8 mouse cellular contexts compared by ENCODE assay signal in genomic region chr10:81322444-81322843, GRCm38 (mm10). TPM values are rescaled to one million over a fixed set of nuclear protein-coding genes. Genes with fewer than 3 reads are reported as not detected.
A peak's percentile ranks its signal among the peaks of the same experiment; 100 is the strongest.
DNase-seq lines count a peak whose midpoint lies in the region; ATAC-seq and TF ChIP-seq lines count a peak whose summit lies in the region.

No protein-coding gene starts in this region.

- no peaks in the 10 kb centered on the region for H3K27me3 ChIP-seq in lung, embryonic 15.5 days
- H3K27me3 ChIP-seq in embryonic facial prominence, embryonic 12.5 days = no peaks in the 10 kb centered on the region
- H3K27me3 ChIP-seq in liver, embryonic 15.5 days = no peaks in the 10 kb centered on the region

- peak overlapping the region; percentile 88; the same call in 1 of the 2 replicates for H3K9ac ChIP-seq in lung, embryonic 15.5 days
- no peak overlapping the region for H3K9ac ChIP-seq in embryonic facial prominence, embryonic 12.5 days
- H3K9ac ChIP-seq in liver, embryonic 15.5 days = peak overlapping the region; percentile 95

- DNase-seq in gastrocnemius, adult 2 months = no peak
- DNase-seq in gastrocnemius, postnatal 36 days = no peak
- no peak for DNase-seq in lung, adult 2 months
- DNase-seq in frontal cortex, postnatal 25 days (ENCODE audit: low spot score in 2 of 2) = no peak

- no peak for ATAC-seq in lung, embryonic 15.5 days (ENCODE audit: borderline replicate concordance, extremely low read depth, low FRiP score, low TSS enrichment)
- no peak for ATAC-seq in embryonic facial prominence, embryonic 12.5 days (ENCODE audit: insufficient number of reproducible peaks, insufficient read depth, low FRiP score, low TSS enrichment)
- ATAC-seq in liver, embryonic 15.5 days (ENCODE audit: insufficient read depth) = no peak
- no peak for ATAC-seq in megakaryocyte-erythroid progenitor cell, adult 5-6 weeks (replicated peaks; ENCODE audit: low FRiP score, low TSS enrichment, poor library complexity, severe bottlenecking)

- no peak for TF ChIP-seq CTCF in gastrocnemius, adult 2 months (IDR thresholded peaks at IDR 0.05)
- TF ChIP-seq CTCF in lung, adult 2 months (IDR thresholded peaks at IDR 0.05; ENCODE audit: insufficient read depth, low read length) = no peak

- H3K4me1 ChIP-seq in lung, embryonic 15.5 days = peaks cover 38% of the 10 kb centered on the region
- H3K4me1 ChIP-seq in lung, adult 2 months (ENCODE audit: control insufficient read depth, insufficient read depth, low read length) = peaks cover 11% of the 10 kb centered on the region; the same call in 1 of the 2 replicates
- H3K4me1 ChIP-seq in embryonic facial prominence, embryonic 12.5 days = peaks cover 24% of the 10 kb centered on the region
- H3K4me1 ChIP-seq in liver, embryonic 15.5 days (replicated peaks) = peaks cover 57% of the 10 kb centered on the region

- H3K27ac ChIP-seq in gastrocnemius, adult 2 months = no peak overlapping the region
- no peak overlapping the region for H3K27ac ChIP-seq in lung, embryonic 15.5 days
- no peak overlapping the region for H3K27ac ChIP-seq in embryonic facial prominence, embryonic 12.5 days
- H3K27ac ChIP-seq in liver, embryonic 15.5 days (replicated peaks) = 0 out of 2 replicates have a peak overlapping the region, but pooled peaks have one; percentile 92

- no peaks in the 10 kb centered on the region for H3K9me3 ChIP-seq in lung, embryonic 15.5 days
- no peaks in the 10 kb centered on the region for H3K9me3 ChIP-seq in embryonic facial prominence, embryonic 12.5 days
- no peaks in the 10 kb centered on the region for H3K9me3 ChIP-seq in liver, embryonic 15.5 days (replicated peaks)

- H3K4me2 ChIP-seq in lung, embryonic 15.5 days = peak overlapping the region; percentile 76
- H3K4me2 ChIP-seq in embryonic facial prominence, embryonic 12.5 days (replicated peaks) = peak overlapping the region; percentile 82
- H3K4me2 ChIP-seq in liver, embryonic 15.5 days = peak overlapping the region; percentile 87

- 87% methylated on average over 27 of the region's 27 CpGs for WGBS in lung, embryonic 15.5 days
- 88% methylated on average over 27 of the region's 27 CpGs for WGBS in lung, adult 2 months
- WGBS in embryonic facial prominence, embryonic 12.5 days = 96% methylated on average over 27 of the region's 27 CpGs
- WGBS in liver, embryonic 15.5 days (ENCODE audit: insufficient replicate concordance) = 91% methylated on average over 27 of the region's 27 CpGs

- intact Hi-C loops in gastrocnemius, adult 2 months (cut with DNase I) = loop anchor here (2.0 kb wide), 1 partner anchor 26 kb away; no protein-coding TSS in a partner anchor
- intact Hi-C loops in gastrocnemius, postnatal 36 days (cut with DNase I) = no loop called here

- no peak for TF ChIP-seq POLR2A in lung, adult 2 months (IDR thresholded peaks at IDR 0.05; ENCODE audit: borderline replicate concordance, extremely low read depth, low read depth, low read length)

- H3K36me3 ChIP-seq in lung, embryonic 15.5 days = peaks cover 59% of the 10 kb centered on the region
- H3K36me3 ChIP-seq in embryonic facial prominence, embryonic 12.5 days = peaks cover 67% of the 10 kb centered on the region
- peaks cover 64% of the 10 kb centered on the region for H3K36me3 ChIP-seq in liver, embryonic 15.5 days (replicated peaks)

- peak overlapping the region; percentile 98 for H3K4me3 ChIP-seq in gastrocnemius, adult 2 months
- no peak overlapping the region; the same call in 1 of the 2 replicates for H3K4me3 ChIP-seq in lung, embryonic 15.5 days
- no peak overlapping the region for H3K4me3 ChIP-seq in lung, adult 2 months (replicated peaks; ENCODE audit: extremely low read depth, low read depth, low read length)
- H3K4me3 ChIP-seq in embryonic facial prominence, embryonic 12.5 days = 0 out of 2 replicates have a peak overlapping the region, but pooled peaks have one; percentile 84
- peak overlapping the region; percentile 94 for H3K4me3 ChIP-seq in liver, embryonic 15.5 days (replicated peaks)

RNA-seq across cellular contexts. Expression of gene Cactin, which starts 1.5 kb away (rescaled TPM):
- 10 to 100 TPM in 1 of 2 experiments, 1 to 10 TPM in 1; 8.5 to 11.5 TPM for total RNA-seq in gastrocnemius, adult 2 months (2021)
- total RNA-seq in gastrocnemius, postnatal 36 days (2021) = 10 to 100 TPM in 1 of 2 experiments, 1 to 10 TPM in 1; 7.6 to 10.2 TPM
- 48.4 and 49.9 TPM in 2 replicates for polyA plus RNA-seq in lung, embryonic 15.5 days (2015; fragmentation: Nextera tagmentation; extraction: Ambion mirVana)
- polyA plus RNA-seq in lung, adult 2 months (2012; rRNA removed) = 30.5 and 36.7 TPM in 2 replicates
- polyA plus RNA-seq in embryonic facial prominence, embryonic 12.5 days (2016; fragmentation: Nextera tagmentation; extraction: Ambion mirVana) = 61.0 and 62.2 TPM in 2 replicates
- 24.3 and 29.5 TPM in 2 replicates for polyA plus RNA-seq in liver, embryonic 15.5 days (2015; fragmentation: Nextera tagmentation; extraction: Ambion mirVana)
- total RNA-seq in megakaryocyte-erythroid progenitor cell, adult 5-6 weeks (2014; fragmentation: Nextera tagmentation) = 26.4 and 46.2 TPM in 2 replicates
- total RNA-seq in megakaryocyte-erythroid progenitor cell, adult 5-6 weeks (2017) = 30.4 and 33.4 TPM in 2 replicates

RNA-seq across cellular contexts. Expression of gene Tbxa2r, which starts 6.1 kb away (rescaled TPM):
- total RNA-seq in gastrocnemius, adult 2 months (2021) = under 1 TPM; 0.43 to 0.75 TPM
- total RNA-seq in gastrocnemius, postnatal 36 days (2021) = under 1 TPM; 0.87 to 0.99 TPM
- polyA plus RNA-seq in lung, embryonic 15.5 days (2015; fragmentation: Nextera tagmentation; extraction: Ambion mirVana) = 17.8 and 18.3 TPM in 2 replicates
- polyA plus RNA-seq in lung, adult 2 months (2012; rRNA removed) = 39.9 and 44.0 TPM in 2 replicates
- 2.8 and 3.1 TPM in 2 replicates for polyA plus RNA-seq in embryonic facial prominence, embryonic 12.5 days (2016; fragmentation: Nextera tagmentation; extraction: Ambion mirVana)
- polyA plus RNA-seq in liver, embryonic 15.5 days (2015; fragmentation: Nextera tagmentation; extraction: Ambion mirVana) = 4.0 and 5.0 TPM in 2 replicates
- total RNA-seq in megakaryocyte-erythroid progenitor cell, adult 5-6 weeks (2014; fragmentation: Nextera tagmentation) = 0.66 and 2.3 TPM in 2 replicates
- total RNA-seq in megakaryocyte-erythroid progenitor cell, adult 5-6 weeks (2017) = 0.52 TPM in 1 of 2 replicates, not detected in the other

RNA-seq across cellular contexts. Expression of gene Gipc3, which starts 20.6 kb away (rescaled TPM):
- 1 to 10 TPM in 1 of 2 experiments, under 1 TPM in 1; 0.69 to 1.3 TPM for total RNA-seq in gastrocnemius, adult 2 months (2021)
- 1 to 10 TPM; 1.1 to 1.3 TPM for total RNA-seq in gastrocnemius, postnatal 36 days (2021)
- polyA plus RNA-seq in lung, embryonic 15.5 days (2015; fragmentation: Nextera tagmentation; extraction: Ambion mirVana) = 0.07 and 0.10 TPM in 2 replicates
- polyA plus RNA-seq in lung, adult 2 months (2012; rRNA removed) = 10.3 and 11.2 TPM in 2 replicates
- not detected in 2 replicates for polyA plus RNA-seq in embryonic facial prominence, embryonic 12.5 days (2016; fragmentation: Nextera tagmentation; extraction: Ambion mirVana)
- polyA plus RNA-seq in liver, embryonic 15.5 days (2015; fragmentation: Nextera tagmentation; extraction: Ambion mirVana) = not detected in 2 replicates
- total RNA-seq in megakaryocyte-erythroid progenitor cell, adult 5-6 weeks (2014; fragmentation: Nextera tagmentation) = not detected in 2 replicates
- not detected in 2 replicates for total RNA-seq in megakaryocyte-erythroid progenitor cell, adult 5-6 weeks (2017)

RNA-seq across cellular contexts. Expression of gene Hmg20b, which starts 27.8 kb away (rescaled TPM):
- total RNA-seq in gastrocnemius, adult 2 months (2021) = 10 to 100 TPM; 22.9 to 28.2 TPM
- 10 to 100 TPM; 19.7 to 20.9 TPM for total RNA-seq in gastrocnemius, postnatal 36 days (2021)
- polyA plus RNA-seq in lung, embryonic 15.5 days (2015; fragmentation: Nextera tagmentation; extraction: Ambion mirVana) = 91.2 and 92.5 TPM in 2 replicates
- 106 and 134 TPM in 2 replicates for polyA plus RNA-seq in lung, adult 2 months (2012; rRNA removed)
- polyA plus RNA-seq in embryonic facial prominence, embryonic 12.5 days (2016; fragmentation: Nextera tagmentation; extraction: Ambion mirVana) = 130 and 132 TPM in 2 replicates
- polyA plus RNA-seq in liver, embryonic 15.5 days (2015; fragmentation: Nextera tagmentation; extraction: Ambion mirVana) = 22.3 and 22.6 TPM in 2 replicates
- total RNA-seq in megakaryocyte-erythroid progenitor cell, adult 5-6 weeks (2014; fragmentation: Nextera tagmentation) = 25.7 and 37.6 TPM in 2 replicates
- 44.2 and 61.1 TPM in 2 replicates for total RNA-seq in megakaryocyte-erythroid progenitor cell, adult 5-6 weeks (2017)

RNA-seq across cellular contexts. Expression of gene Pip5k1c, which starts 29.7 kb away (rescaled TPM):
- total RNA-seq in gastrocnemius, adult 2 months (2021) = 10 to 100 TPM; 20.7 to 25.0 TPM
- total RNA-seq in gastrocnemius, postnatal 36 days (2021) = 10 to 100 TPM; 21.4 to 23.2 TPM
- polyA plus RNA-seq in lung, embryonic 15.5 days (2015; fragmentation: Nextera tagmentation; extraction: Ambion mirVana) = 45.4 and 47.0 TPM in 2 replicates
- polyA plus RNA-seq in lung, adult 2 months (2012; rRNA removed) = 103 and 104 TPM in 2 replicates
- polyA plus RNA-seq in embryonic facial prominence, embryonic 12.5 days (2016; fragmentation: Nextera tagmentation; extraction: Ambion mirVana) = 70.1 and 75.3 TPM in 2 replicates
- 13.4 and 15.2 TPM in 2 replicates for polyA plus RNA-seq in liver, embryonic 15.5 days (2015; fragmentation: Nextera tagmentation; extraction: Ambion mirVana)
- 40.4 and 51.0 TPM in 2 replicates for total RNA-seq in megakaryocyte-erythroid progenitor cell, adult 5-6 weeks (2014; fragmentation: Nextera tagmentation)
- 17.3 and 26.2 TPM in 2 replicates for total RNA-seq in megakaryocyte-erythroid progenitor cell, adult 5-6 weeks (2017)

Comparison
In these comparisons a context has a peak if more than half of its experiments do, and no peak if none do; other contexts are left out.
1. RNA of gene Gipc3, which starts 20.6 kb away (polyA plus RNA-seq): 10.3 to 11.2 TPM in lung, adult 2 months; 0.07 to 0.10 TPM in lung, embryonic 15.5 days, not detected in embryonic facial prominence, embryonic 12.5 days and not detected in liver, embryonic 15.5 days; every median in the first group is over 10 times any median in the second.
2. H3K4me3 ChIP-seq: peak in gastrocnemius, adult 2 months (single experiment), embryonic facial prominence, embryonic 12.5 days (single experiment) and liver, embryonic 15.5 days (single experiment); none in lung, embryonic 15.5 days (single experiment) and lung, adult 2 months (single experiment).
3. Peak in every context shown above with its lines, with median percentiles within 50 percentile points of each other: H3K4me2 ChIP-seq.